Mouse (Mus musculus) liver, embryonic 14.5 days (tissue): ENCODE results near the gene Ccar1.

Source experiments
- CTCF ChIP-seq: IDR thresholded peaks from 2 replicates; pipeline ENCODE4 v1.5.1; 2016; ENCODE audit warnings: antibody characterized with exemption, low read depth, control low read depth
- EP300 ChIP-seq: IDR thresholded peaks from 2 replicates; pipeline ENCODE4 v1.6.1; 2016; ENCODE audit warnings: antibody characterized with exemption, low read depth

- TF ChIP-seq CTCF (no peak), EP300 (no peak)
Observed at GRCm38 (mm10) chr10:62832783-62833182, 40.7 kb upstream of the Ccar1 start.
